Mouse (Mus musculus): ENCODE measurements around the gene Inhbe. TPM values are rescaled to one million over a fixed set of nuclear protein-coding genes. Genes with fewer than 3 reads are reported as not detected.
"Not testable (repeated sequence)": the region's sequence is repeated elsewhere in the genome, so short reads cannot be mapped to it uniquely, and the experiment has no call there.

Gene Inhbe
- polyA plus RNA-seq, 1 experiment from 2014 or later, result not detected

DNA sequence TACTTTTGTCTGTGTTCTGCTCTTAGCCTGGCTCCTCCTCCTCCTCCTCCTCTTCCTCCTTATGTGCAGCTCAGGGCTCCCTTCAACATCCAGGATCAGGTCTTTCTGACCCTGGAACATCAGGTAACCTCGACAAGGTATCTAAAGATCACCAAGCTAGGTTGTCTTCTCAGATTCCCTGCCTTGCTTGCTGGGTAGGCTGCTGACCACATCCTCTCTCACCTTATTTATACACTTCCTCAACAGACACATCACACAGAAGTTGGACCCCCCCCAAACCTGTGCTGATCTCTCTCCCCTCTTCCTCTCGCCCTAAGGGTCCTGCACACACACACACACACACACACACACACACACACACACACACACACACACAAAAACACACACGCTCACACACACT lies 32.6 kb downstream of the Inhbe start, which contains the start of gene Arhgap9:
Gene Arhgap9, plus strand, starts transcription at position 344 of the 400 bp plus-strand sequence.
- peaks cover 17% of the 10 kb centered on the region for H3K4me1 ChIP-seq
- H3K36me3 ChIP-seq, result no peaks in the 10 kb centered on the region
- 71% methylated on average over 3 of the region's 3 CpGs for WGBS
- peaks cover 59% of the 10 kb centered on the region for H3K27me3 ChIP-seq (replicated peaks)
- no peak for ATAC-seq (ENCODE audit: extremely low read depth, insufficient number of reproducible peaks, low FRiP score, low TSS enrichment)
- H3K27ac ChIP-seq (replicated peaks), result no peak within 1 kb of the TSS
- no peak within 1 kb of the TSS for H3K4me2 ChIP-seq
- no peak within 1 kb of the TSS for H3K4me3 ChIP-seq
- no peaks in the 10 kb centered on the region for H3K9me3 ChIP-seq
- no peak within 1 kb of the TSS for H3K9ac ChIP-seq

DNA sequence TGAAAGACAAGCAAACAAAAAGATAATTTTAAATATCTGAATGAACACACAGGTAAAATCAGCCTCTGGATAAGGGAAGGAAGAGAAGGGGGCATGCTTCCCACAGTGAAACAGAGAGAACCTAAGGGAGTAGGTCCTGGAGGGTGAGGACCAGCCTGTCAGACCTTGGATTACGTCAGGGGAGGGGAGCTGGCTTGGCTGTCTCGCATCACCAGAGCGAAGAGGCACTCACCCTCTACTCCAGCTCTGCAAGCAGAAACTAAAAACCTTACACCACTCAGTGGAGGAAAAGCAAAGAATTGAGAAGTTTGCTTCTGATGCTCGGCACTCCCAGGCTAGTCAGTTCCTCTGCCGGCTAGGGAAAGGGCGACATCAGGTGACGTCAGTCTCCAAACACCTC lies 34.2 kb downstream of the Inhbe start:
- WGBS, result 71% methylated on average over 7 of the region's 7 CpGs
- Histone ChIP-seq H3K27me3 (replicated peaks) (peaks cover 43% of the 10 kb centered on the region), H3K36me3 (no peaks in the 10 kb centered on the region), H3K9me3 (no peaks in the 10 kb centered on the region), H3K9ac (no peak overlapping the region), H3K27ac (replicated peaks) (no peak overlapping the region), H3K4me1 (peaks cover 4% of the 10 kb centered on the region; the same call in 1 of the 2 replicates), H3K4me3 (no peak overlapping the region), H3K4me2 (no peak overlapping the region)
- ATAC-seq (ENCODE audit: extremely low read depth, insufficient number of reproducible peaks, low FRiP score, low TSS enrichment), result no peak

DNA sequence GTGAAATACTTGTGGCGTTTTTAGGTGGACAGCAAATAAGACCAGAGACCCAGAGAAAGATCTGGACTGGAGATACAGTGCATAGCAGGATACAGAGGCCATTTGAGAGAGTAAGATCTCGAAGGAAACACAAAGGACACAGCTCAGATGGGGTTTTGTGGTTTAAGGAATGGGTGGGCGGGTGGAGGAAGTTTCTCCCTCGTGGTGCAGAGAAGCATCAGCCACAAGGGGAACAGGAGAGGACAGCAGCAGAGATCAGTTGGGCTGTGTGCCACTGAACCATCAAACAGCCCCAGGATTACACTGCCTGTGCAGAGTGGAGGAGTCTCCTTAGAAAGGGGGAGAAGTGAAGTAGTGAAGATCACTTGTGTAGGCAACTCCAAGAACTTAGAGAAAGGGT lies 36.2 kb downstream of the Inhbe start:
- peaks cover 23% of the 10 kb centered on the region for H3K27me3 ChIP-seq (replicated peaks)
- H3K4me1 ChIP-seq, result peaks cover under 1% of the 10 kb centered on the region; the same call in 1 of the 2 replicates
- ATAC-seq (ENCODE audit: extremely low read depth, insufficient number of reproducible peaks, low FRiP score, low TSS enrichment), result no peak
- H3K27ac ChIP-seq (replicated peaks), result no peak overlapping the region
- H3K4me3 ChIP-seq, result no peak overlapping the region
- H3K36me3 ChIP-seq, result no peaks in the 10 kb centered on the region
- no peak overlapping the region for H3K9ac ChIP-seq
- WGBS, result 36% methylated on average over 4 of the region's 4 CpGs
- H3K9me3 ChIP-seq, result no peaks in the 10 kb centered on the region
- H3K4me2 ChIP-seq, result no peak overlapping the region

GRCm38 (mm10) chr10:127317277-127317676 lies 36.9 kb downstream of the Inhbe start:
- Histone ChIP-seq H3K4me1 (peaks cover 7% of the 10 kb centered on the region; the same call in 1 of the 2 replicates), H3K4me2 (no peak overlapping the region), H3K27ac (replicated peaks) (no peak overlapping the region), H3K27me3 (replicated peaks) (peaks cover 16% of the 10 kb centered on the region), H3K9ac (no peak overlapping the region), H3K4me3 (no peak overlapping the region), H3K9me3 (no peaks in the 10 kb centered on the region), H3K36me3 (no peaks in the 10 kb centered on the region)
- 59% methylated on average over 2 of the region's 2 CpGs for WGBS
- no peak for ATAC-seq (ENCODE audit: extremely low read depth, insufficient number of reproducible peaks, low FRiP score, low TSS enrichment)

GRCm38 (mm10) chr10:127314950-127315349 lies 39.3 kb downstream of the Inhbe start:
- not testable (repeated sequence) for H3K36me3 ChIP-seq; H3K27ac ChIP-seq (replicated peaks); H3K4me2 ChIP-seq; H3K9me3 ChIP-seq; ATAC-seq (ENCODE audit: extremely low read depth, insufficient number of reproducible peaks, low FRiP score, low TSS enrichment); H3K4me3 ChIP-seq; H3K27me3 ChIP-seq (replicated peaks); H3K9ac ChIP-seq
- H3K4me1 ChIP-seq, result peaks cover 18% of the 10 kb centered on the region
- WGBS, result 75% methylated on average over 1 of the region's 1 CpGs

DNA sequence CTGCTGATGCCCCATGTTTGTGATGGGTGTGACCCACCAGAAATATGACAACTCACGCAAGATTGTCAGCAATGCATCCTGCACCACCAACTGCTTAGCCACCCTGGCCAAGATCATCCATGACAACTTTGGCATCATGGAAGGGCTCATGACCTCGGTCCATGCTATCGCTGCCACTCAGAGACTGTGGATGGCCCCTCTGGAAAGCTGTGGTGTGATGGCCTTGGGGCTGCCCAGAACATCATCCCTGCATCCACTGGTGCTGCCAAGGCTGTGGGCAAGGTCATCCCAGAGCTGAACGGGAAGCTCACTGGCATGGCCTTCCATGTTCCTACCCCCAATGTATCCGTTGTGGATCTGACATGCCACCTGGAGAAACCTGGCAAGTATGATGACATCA lies 40.7 kb downstream of the Inhbe start:
- H3K9ac ChIP-seq; H3K27ac ChIP-seq (replicated peaks); H3K27me3 ChIP-seq (replicated peaks); H3K9me3 ChIP-seq; H3K4me3 ChIP-seq; ATAC-seq (ENCODE audit: extremely low read depth, insufficient number of reproducible peaks, low FRiP score, low TSS enrichment); H3K4me2 ChIP-seq: not testable (repeated sequence)
- H3K36me3 ChIP-seq, result peaks cover 14% of the 10 kb centered on the region
- H3K4me1 ChIP-seq, result peaks cover 19% of the 10 kb centered on the region
- 87% methylated on average over 5 of the region's 5 CpGs for WGBS

GRCm38 (mm10) chr10:127312858-127313257 lies 41.4 kb downstream of the Inhbe start:
- Histone ChIP-seq H3K9me3 (no peaks in the 10 kb centered on the region), H3K9ac (no peak overlapping the region), H3K27ac (replicated peaks) (no peak overlapping the region), H3K4me2 (no peak overlapping the region; the same call in 1 of the 2 replicates), H3K4me3 (no peak overlapping the region), H3K4me1 (peaks cover 19% of the 10 kb centered on the region), H3K36me3 (peaks cover 21% of the 10 kb centered on the region), H3K27me3 (replicated peaks) (no peaks in the 10 kb centered on the region; the same call in 1 of the 2 replicates)
- WGBS, result 57% methylated on average over 4 of the region's 4 CpGs
- no peak for ATAC-seq (ENCODE audit: extremely low read depth, insufficient number of reproducible peaks, low FRiP score, low TSS enrichment)

DNA sequence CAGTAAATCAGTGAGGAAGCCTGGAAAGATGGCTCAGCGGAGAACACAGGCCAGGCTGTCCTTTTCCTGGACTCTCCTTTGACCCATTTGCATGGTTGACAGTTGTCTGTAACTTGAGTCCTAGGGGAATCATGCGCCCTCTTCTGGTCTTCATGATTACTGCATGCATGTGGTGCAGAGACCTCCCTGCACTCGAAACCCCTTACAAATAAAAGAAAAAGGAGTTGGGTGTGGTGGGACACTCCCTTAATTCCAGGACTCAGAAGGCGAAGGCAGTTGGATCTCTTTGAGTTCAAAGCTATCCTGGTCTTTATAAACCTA lies 41.9 kb downstream of the Inhbe start:
- no peaks in the 10 kb centered on the region for H3K9me3 ChIP-seq
- H3K4me2 ChIP-seq, result peak overlapping the region; percentile 93
- peak overlapping the region; percentile 82 for H3K4me3 ChIP-seq
- WGBS, result 2% methylated on average over 4 of the region's 4 CpGs
- peaks cover 26% of the 10 kb centered on the region for H3K36me3 ChIP-seq
- peak overlapping the region; percentile 70 for H3K27ac ChIP-seq (replicated peaks)
- ATAC-seq (ENCODE audit: extremely low read depth, insufficient number of reproducible peaks, low FRiP score, low TSS enrichment), result no peak
- peaks cover 19% of the 10 kb centered on the region for H3K4me1 ChIP-seq
- H3K9ac ChIP-seq, result peak overlapping the region; percentile 92
- H3K27me3 ChIP-seq (replicated peaks), result no peaks in the 10 kb centered on the region

DNA sequence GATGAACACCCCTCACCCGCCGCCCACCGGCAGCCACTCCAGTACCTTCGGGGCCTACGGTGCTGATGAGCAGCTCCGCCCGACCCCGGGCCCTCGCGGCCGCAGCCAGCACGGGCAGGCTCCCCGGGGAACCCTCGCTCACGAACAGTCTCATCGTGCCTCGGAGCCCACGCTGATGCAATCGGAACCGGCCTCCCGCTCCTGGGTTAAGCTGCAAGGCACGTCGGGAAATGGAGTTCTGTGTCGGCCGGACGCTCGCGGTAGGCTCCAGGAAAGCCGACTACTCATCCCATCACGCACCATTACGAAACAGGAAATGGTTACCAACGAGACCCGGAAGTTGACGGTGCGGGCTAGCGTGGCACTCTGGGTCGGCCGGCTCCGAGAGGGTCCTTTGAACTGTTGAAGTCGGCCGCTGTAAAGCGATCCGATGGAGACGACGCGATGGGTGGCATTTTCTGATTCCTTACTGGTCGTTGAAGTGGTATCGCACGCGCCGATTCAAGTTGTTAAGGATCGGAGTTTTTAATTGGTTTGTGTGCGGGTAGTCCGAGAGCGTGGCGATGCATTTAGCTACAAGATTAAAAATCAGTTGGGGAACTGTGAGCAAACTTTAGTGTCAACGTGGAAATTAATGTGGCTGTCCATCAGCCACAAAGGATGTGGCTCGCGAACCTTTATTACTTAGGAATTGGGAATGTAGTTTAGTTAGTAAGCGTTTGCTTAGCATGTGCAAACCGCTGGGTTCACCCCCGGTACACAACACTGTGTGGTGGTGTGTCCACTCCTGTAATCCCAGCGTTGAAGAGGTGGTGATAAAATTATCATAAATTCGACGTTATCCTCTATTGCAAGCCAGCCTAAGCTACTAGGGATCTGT lies 42.5 kb downstream of the Inhbe start, which contains the start of gene Mars:
Gene Mars, minus strand, starts transcription at position 311 of the 880 bp plus-strand sequence.
- peaks cover 32% of the 10 kb centered on the region for H3K36me3 ChIP-seq
- no peaks in the 10 kb centered on the region for H3K9me3 ChIP-seq
- ATAC-seq (ENCODE audit: extremely low read depth, insufficient number of reproducible peaks, low FRiP score, low TSS enrichment), result peak; percentile 89
- peak within 1 kb of the TSS; percentile 93 for H3K4me2 ChIP-seq
- H3K27me3 ChIP-seq (replicated peaks), result no peaks in the 10 kb centered on the region
- peak within 1 kb of the TSS; percentile 92 for H3K9ac ChIP-seq
- peak within 1 kb of the TSS; percentile 70 for H3K27ac ChIP-seq (replicated peaks)
- H3K4me1 ChIP-seq, result peaks cover 19% of the 10 kb centered on the region
- under 1% methylated on average over 65 of the region's 65 CpGs for WGBS
- peak within 1 kb of the TSS; percentile 82 for H3K4me3 ChIP-seq

DNA sequence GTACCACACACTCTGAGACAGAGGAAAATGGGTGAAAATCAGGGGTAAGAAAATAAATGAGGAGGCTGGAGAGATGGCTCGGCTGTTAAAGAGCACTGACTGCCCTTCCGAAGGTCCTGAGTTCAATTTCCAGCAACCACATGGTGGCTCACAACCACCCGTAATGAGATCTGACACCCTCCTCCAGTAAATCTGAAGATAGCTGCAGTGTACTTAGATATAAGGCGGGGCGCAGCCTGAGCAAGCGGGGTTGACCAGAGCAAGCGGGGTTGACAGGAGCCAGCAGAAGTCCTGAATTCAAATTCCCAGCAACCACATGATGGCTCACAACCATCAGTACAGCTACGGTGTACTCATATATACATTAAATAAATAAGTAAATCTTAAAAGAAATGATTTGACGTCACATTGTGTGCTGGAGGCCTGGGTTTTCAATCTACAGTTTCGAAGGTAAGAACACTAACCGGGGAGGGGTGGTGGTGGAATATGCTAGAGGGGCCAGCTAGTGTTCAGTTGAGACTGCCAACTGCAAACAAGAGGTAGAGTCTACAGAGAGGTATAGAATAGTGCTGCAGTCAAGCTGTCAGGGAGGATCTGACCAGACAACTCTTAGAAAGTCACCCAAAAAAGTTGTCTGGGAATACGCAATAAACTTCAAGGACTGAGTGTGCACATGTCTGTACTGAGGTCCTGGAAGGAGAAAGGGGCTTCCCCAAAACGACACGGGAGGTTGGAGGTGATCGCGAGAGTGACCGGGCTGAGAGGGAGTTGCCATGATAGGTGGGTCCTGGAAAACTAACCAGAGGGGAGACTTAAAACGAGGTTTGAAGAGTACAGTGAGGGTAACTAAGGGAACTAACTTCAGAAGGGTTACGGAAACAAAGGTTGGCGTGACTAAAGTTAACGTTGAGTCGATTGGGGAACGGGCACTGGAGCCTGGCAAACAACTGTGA lies 43.4 kb downstream of the Inhbe start:
- Histone ChIP-seq H3K36me3 (peaks cover 42% of the 10 kb centered on the region), H3K4me1 (peaks cover 19% of the 10 kb centered on the region), H3K9ac (peak overlapping the region; percentile 92), H3K4me2 (peak overlapping the region; percentile 93), H3K4me3 (peak overlapping the region; percentile 82), H3K9me3 (no peaks in the 10 kb centered on the region), H3K27me3 (replicated peaks) (no peaks in the 10 kb centered on the region), H3K27ac (replicated peaks) (peak overlapping the region; percentile 69)
- 33% methylated on average over 23 of the region's 23 CpGs for WGBS
- ATAC-seq (ENCODE audit: extremely low read depth, insufficient number of reproducible peaks, low FRiP score, low TSS enrichment), result peak; percentile 21; the same call in 1 of the 2 replicates

GRCm38 (mm10) chr10:127309167-127309566 lies 45.0 kb downstream of the Inhbe start:
- ATAC-seq (ENCODE audit: extremely low read depth, insufficient number of reproducible peaks, low FRiP score, low TSS enrichment); H3K9ac ChIP-seq; H3K4me3 ChIP-seq; H3K4me2 ChIP-seq; H3K27me3 ChIP-seq (replicated peaks); H3K9me3 ChIP-seq; H3K27ac ChIP-seq (replicated peaks): not testable (repeated sequence)
- peaks cover 58% of the 10 kb centered on the region for H3K36me3 ChIP-seq
- WGBS, result 84% methylated on average over 3 of the region's 3 CpGs
- peaks cover 19% of the 10 kb centered on the region for H3K4me1 ChIP-seq
